Mouse (Mus musculus): ENCODE data around the gene Med12. TPM values are rescaled to one million over a fixed set of nuclear protein-coding genes. Genes with fewer than 3 reads are reported as not detected.

Med12 gene
- total RNA-seq (2021) = 10 to 100 TPM; 26.8 to 29.4 TPM

GRCm38 (mm10) chrX:101273875-101274738, at the start of gene Med12:
Gene Med12, plus strand, starts transcription at chrX:101274030.
- DNase-seq = peak; percentile 92 to 94

GRCm38 (mm10) chrX:101245011-101245410, 28.8 kb upstream of the Med12 start:
- no peak for DNase-seq
- intact Hi-C loops (cut with DNase I) = no loop called here

More at GRCm38 (mm10) chrX:101273875-101274738, at the start of gene Med12:
- intact Hi-C loops (cut with DNase I) = loop anchor here (2.0 to 10.0 kb wide), 2 partner anchors 19 to 151 kb away; partner anchors contain the start of genes Foxo4, Nono and Zmym3

- intact Hi-C loops (cut with DNase I) = loop anchor here (2.0 to 10.0 kb wide), 2 partner anchors 19 to 119 kb away; no protein-coding TSS in a partner anchor
- peak; percentile 88 to 91 for DNase-seq
Measured at GRCm38 (mm10) chrX:101253952-101254729, 19.7 kb upstream of the Med12 start, which contains the start of gene Foxo4. Gene Foxo4, plus strand, starts transcription at chrX:101254528.

- no peak for DNase-seq
- intact Hi-C loops (cut with DNase I) = loop anchor here (2.0 to 10.0 kb wide), 2 partner anchors 18 to 120 kb away; no protein-coding TSS in a partner anchor
Measured at GRCm38 (mm10) chrX:101254740-101255139, 19.1 kb upstream of the Med12 start.

GRCm38 (mm10) chrX:101256603-101257002, 17.2 kb upstream of the Med12 start:
- no peak for DNase-seq
- intact Hi-C loops (cut with DNase I) = loop anchor here (10.0 kb wide), 1 partner anchor 122 kb away; no protein-coding TSS in a partner anchor

GRCm38 (mm10) chrX:101260441-101261325, 13.1 kb upstream of the Med12 start:
- intact Hi-C loops (cut with DNase I) = no loop called here
- no peak for DNase-seq

GRCm38 (mm10) chrX:101263892-101264291, 9.9 kb upstream of the Med12 start, which contains the start of gene Gm614:
Gene Gm614, minus strand, starts transcription at chrX:101263992.
- DNase-seq = no peak
- intact Hi-C loops (cut with DNase I) = no loop called here

- intact Hi-C loops (cut with DNase I) = no loop called here
- no peak for DNase-seq
Measured at GRCm38 (mm10) chrX:101266631-101267030, 7.2 kb upstream of the Med12 start.

GRCm38 (mm10) chrX:101268025-101268754, 5.6 kb upstream of the Med12 start, which contains the start of gene Il2rg:
Gene Il2rg, minus strand, starts transcription at chrX:101268255.
- no peak for DNase-seq
- intact Hi-C loops (cut with DNase I) = no loop called here

GRCm38 (mm10) chrX:101268755-101269124, 5.1 kb upstream of the Med12 start, which contains the start of gene Gm20489:
Gene Gm20489, minus strand, starts transcription at chrX:101269023.
- no peak for DNase-seq
- intact Hi-C loops (cut with DNase I) = no loop called here

GRCm38 (mm10) chrX:101273410-101273809, 420 bp upstream of the Med12 start:
- no peak for DNase-seq
- intact Hi-C loops (cut with DNase I) = loop anchor here (2.0 to 10.0 kb wide), 2 partner anchors 19 to 151 kb away; partner anchors contain the start of genes Foxo4, Nono and Zmym3

- intact Hi-C loops (cut with DNase I) = no loop called here
- DNase-seq = no peak
Measured at GRCm38 (mm10) chrX:101282813-101283212, 9.0 kb downstream of the Med12 start.

GRCm38 (mm10) chrX:101285534-101285933, 11.7 kb downstream of the Med12 start:
- peak; percentile 34 to 62 for DNase-seq
- intact Hi-C loops (cut with DNase I) = loop anchor here (1.0 kb wide), 1 partner anchor 153 kb away; no protein-coding TSS in a partner anchor

GRCm38 (mm10) chrX:101285953-101286670, 12.3 kb downstream of the Med12 start:
- no peak for DNase-seq
- intact Hi-C loops (cut with DNase I) = loop anchor here (1.0 kb wide), 1 partner anchor 154 kb away; no protein-coding TSS in a partner anchor

- intact Hi-C loops (cut with DNase I) = no loop called here
- DNase-seq = no peak
Measured at GRCm38 (mm10) chrX:101287543-101287942, 13.7 kb downstream of the Med12 start.

GRCm38 (mm10) chrX:101288432-101288831, 14.6 kb downstream of the Med12 start:
- intact Hi-C loops (cut with DNase I) = no loop called here
- no peak for DNase-seq

- intact Hi-C loops (cut with DNase I) = no loop called here
Measured at GRCm38 (mm10) chrX:101289037-101289436, 15.2 kb downstream of the Med12 start.

GRCm38 (mm10) chrX:101290111-101290510, 16.3 kb downstream of the Med12 start:
- intact Hi-C loops (cut with DNase I) = no loop called here
- no peak for DNase-seq

More at GRCm38 (mm10) chrX:101289037-101289436, 15.2 kb downstream of the Med12 start:
- no peak for DNase-seq
